Mouse (Mus musculus) thymus, adult 2 months (tissue): ENCODE data around the gene Paqr5. TPM values are rescaled to one million over a fixed set of nuclear protein-coding genes. Genes with fewer than 3 reads are reported as not detected.

ENCODE experiments used
- DNase-seq: peaks from one replicate; pipeline ENCODE4 v3.0.0; 2021
- H3K27ac ChIP-seq: fragments of 200-500 bp; 2 replicates; pipeline ENCODE4 v1.5.1; 2012; ENCODE audit warnings: low read length, control low read depth; ENCODE audit not compliant: control insufficient read depth, insufficient read depth
- H3K27me3 ChIP-seq: fragments of 200-500 bp; 2 replicates; pipeline ENCODE4 v1.6.1; 2012; ENCODE audit warnings: mild to moderate bottlenecking, low read length, moderate library complexity, mixed read lengths; ENCODE audit not compliant: control insufficient read depth, insufficient read depth
- H3K36me3 ChIP-seq: fragments of 200-500 bp; 2 replicates; pipeline ENCODE4 v1.6.1; 2012; ENCODE audit warnings: mild to moderate bottlenecking, low read length, moderate library complexity; ENCODE audit not compliant: control insufficient read depth, insufficient read depth
- H3K4me1 ChIP-seq: fragments of 200-500 bp; replicated peaks from 2 replicates; pipeline ENCODE4 v1.6.1; 2012; ENCODE audit warnings: low read length; ENCODE audit not compliant: control insufficient read depth, insufficient read depth
- H3K4me3 ChIP-seq: fragments of 200-500 bp; 2 replicates; pipeline ENCODE4 v1.5.1; 2012; ENCODE audit warnings: mild to moderate bottlenecking, low read length, control low read depth, moderate library complexity; ENCODE audit not compliant: control insufficient read depth, insufficient read depth
- CTCF ChIP-seq: fragments of 200-500 bp; IDR thresholded peaks from 2 replicates; pipeline ENCODE4 v1.5.1; 2012; ENCODE audit warnings: mild to moderate bottlenecking, control low read depth, low read length, moderate library complexity, borderline replicate concordance; ENCODE audit not compliant: control insufficient read depth, poor library complexity, insufficient read depth; ENCODE audit errors: extremely low read depth
- POLR2A ChIP-seq: fragments of 200-500 bp; IDR thresholded peaks from 2 replicates; pipeline ENCODE4 v1.6.1; 2012; ENCODE audit warnings: mild to moderate bottlenecking, low read length, control low read depth, moderate library complexity; ENCODE audit not compliant: control insufficient read depth, poor library complexity, insufficient read depth; ENCODE audit errors: extremely low read depth
- WGBS: fragments of 180-500 bp; shearing (Covaris S2); methylation state at CpG from one replicate; pipeline ENCODE4 v1.1.7; 2018; 5-methylcytosine and 5-hydroxymethylcytosine counted together
- polyA plus RNA-seq: library from polyadenylated mRNA; depleted of rRNA; stranded (reverse); fragments of >200 nt; gene quantifications from 2 replicates; pipeline ENCODE4 v1.2.3, GENCODE M21; 2012

Gene Paqr5
- polyA plus RNA-seq, 1 experiment = 5.3 TPM

DNA sequence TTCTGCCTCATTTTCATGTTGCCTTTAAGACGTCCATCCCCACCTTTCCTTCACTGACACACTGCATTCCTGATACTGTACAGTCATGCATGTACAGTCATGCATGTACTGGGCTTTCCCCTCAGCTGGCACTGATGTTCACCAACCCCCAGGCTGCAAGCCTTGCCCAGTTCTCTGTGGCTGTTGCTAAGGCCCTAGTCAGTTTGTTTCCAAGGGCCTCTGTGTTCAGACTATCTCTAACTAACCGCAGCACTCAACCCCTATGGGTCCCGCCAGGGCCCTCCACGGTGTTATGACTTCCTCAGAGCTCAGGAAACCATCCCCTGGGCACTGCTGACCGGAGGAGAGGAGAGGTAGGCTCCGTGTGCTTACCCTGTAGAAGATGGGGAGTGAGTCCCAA, 63.3 kb downstream of the Paqr5 start:
- DNase-seq = no peak
- Histone ChIP-seq H3K27me3 (no peaks in the 10 kb centered on the region), H3K4me3 (no peak overlapping the region), H3K27ac (no peak overlapping the region), H3K4me1 (peaks cover 43% of the 10 kb centered on the region), H3K36me3 (no peaks in the 10 kb centered on the region)
- TF ChIP-seq POLR2A = no peak
- TF ChIP-seq CTCF = no peak
- WGBS = 38% methylated on average over 6 of the region's 6 CpGs

GRCm38 (mm10) chr9:61961181-61961580, 65.5 kb downstream of the Paqr5 start:
- Histone ChIP-seq H3K4me1 (peaks cover 45% of the 10 kb centered on the region), H3K27me3 (no peaks in the 10 kb centered on the region), H3K27ac (peak overlapping the region; percentile 50), H3K36me3 (no peaks in the 10 kb centered on the region), H3K4me3 (no peak overlapping the region)
- no peak for DNase-seq
- WGBS = 64% methylated on average over 4 of the region's 4 CpGs
- TF ChIP-seq POLR2A = no peak
- no peak for TF ChIP-seq CTCF

GRCm38 (mm10) chr9:61960753-61961152, 65.9 kb downstream of the Paqr5 start:
- Histone ChIP-seq H3K36me3 (no peaks in the 10 kb centered on the region), H3K4me1 (peaks cover 45% of the 10 kb centered on the region), H3K27ac (peak overlapping the region; percentile 50), H3K27me3 (no peaks in the 10 kb centered on the region), H3K4me3 (no peak overlapping the region)
- peak; percentile 27 for DNase-seq
- 15% methylated on average over 5 of the region's 5 CpGs for WGBS
- TF ChIP-seq POLR2A (no peak), CTCF (no peak)

- Histone ChIP-seq H3K4me3 (no peak overlapping the region), H3K36me3 (no peaks in the 10 kb centered on the region), H3K4me1 (peaks cover 40% of the 10 kb centered on the region), H3K27ac (peak overlapping the region; percentile 50; the same call in 1 of the 2 replicates), H3K27me3 (no peaks in the 10 kb centered on the region)
- 15% methylated on average over 1 of the region's 1 CpGs for WGBS
- DNase-seq = no peak
- no peak for TF ChIP-seq CTCF
- no peak for TF ChIP-seq POLR2A
Measured at GRCm38 (mm10) chr9:61959921-61960569, 66.6 kb downstream of the Paqr5 start.

- H3K4me3 ChIP-seq = no peak overlapping the region
- TF ChIP-seq POLR2A = no peak
- no peak for TF ChIP-seq CTCF
Measured at GRCm38 (mm10) chr9:61954707-61955106, 71.9 kb downstream of the Paqr5 start.

GRCm38 (mm10) chr9:61952241-61952640, 74.4 kb downstream of the Paqr5 start:
- TF ChIP-seq POLR2A = no peak
- TF ChIP-seq CTCF = no peak
- WGBS = 98% methylated on average over 7 of the region's 7 CpGs
- Histone ChIP-seq H3K36me3 (no peaks in the 10 kb centered on the region), H3K4me3 (no peak overlapping the region), H3K27me3 (no peaks in the 10 kb centered on the region), H3K4me1 (peaks cover 5% of the 10 kb centered on the region), H3K27ac (no peak overlapping the region)
- no peak for DNase-seq

More at GRCm38 (mm10) chr9:61954707-61955106, 71.9 kb downstream of the Paqr5 start:
- H3K4me1 ChIP-seq = peaks cover 3% of the 10 kb centered on the region
- DNase-seq = no peak
- no peak overlapping the region for H3K27ac ChIP-seq
- H3K27me3 ChIP-seq = no peaks in the 10 kb centered on the region
- H3K36me3 ChIP-seq = no peaks in the 10 kb centered on the region
